Mouse (Mus musculus) heart, postnatal 4 days (tissue): Measurements from ENCODE around the gene Utp20. TPM values are rescaled to one million over a fixed set of nuclear protein-coding genes. Genes with fewer than 3 reads are reported as not detected.
"Not testable (repeated sequence)": the region's sequence is repeated elsewhere in the genome, so short reads cannot be mapped to it uniquely, and the experiment has no call there.

ENCODE experiments used
- DNase-seq: peaks from one replicate; pipeline ENCODE4 v3.0.0; 2021
- total RNA-seq, 2 experiments: library from RNA; stranded (reverse); gene quantifications; 2 replicates each; pipeline ENCODE4 v1.2.3; 2021

Gene Utp20
- total RNA-seq, 2 experiments from 2014 or later: 16.7 to 19.9 TPM

DNA sequence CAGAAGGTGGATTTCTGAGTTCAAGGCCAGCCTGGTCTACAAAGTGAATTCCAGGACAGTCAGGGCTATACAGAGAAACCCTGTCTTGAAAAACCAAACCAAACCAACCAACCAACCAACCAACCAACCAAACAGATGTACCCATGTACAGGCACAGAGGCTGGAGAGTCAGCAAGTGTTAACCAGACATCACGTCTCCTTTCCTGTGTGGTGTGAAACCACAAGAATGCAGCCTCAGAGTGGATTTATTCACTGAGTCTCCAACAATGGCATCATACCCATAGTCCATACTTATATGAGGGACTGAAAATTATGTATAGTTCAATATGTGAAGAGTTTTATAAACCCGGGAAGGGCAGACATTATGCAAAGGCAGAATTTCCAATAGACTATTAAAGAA is 43.5 kb downstream of the Utp20 start:
- DNase-seq: not testable (repeated sequence)

DNA sequence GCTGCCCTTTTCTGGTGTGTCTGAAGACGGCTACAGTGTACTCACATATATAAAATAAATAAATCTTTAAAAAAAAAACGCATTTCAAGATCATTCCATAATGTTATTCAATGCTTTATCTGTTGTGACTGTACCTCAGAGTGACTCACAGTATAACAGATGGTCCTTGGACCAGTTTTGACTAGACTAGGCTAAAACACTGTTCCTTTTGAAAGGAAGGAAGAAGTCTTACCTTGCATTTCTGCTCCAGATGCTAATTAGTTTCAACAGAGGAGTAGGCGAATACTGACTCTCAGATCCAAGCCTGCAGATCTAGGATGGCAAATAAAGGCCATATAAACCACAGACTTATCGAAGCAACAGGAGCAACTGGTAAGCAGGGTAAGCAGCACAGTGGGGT is 45.9 kb downstream of the Utp20 start:
- DNase-seq: no peak

DNA sequence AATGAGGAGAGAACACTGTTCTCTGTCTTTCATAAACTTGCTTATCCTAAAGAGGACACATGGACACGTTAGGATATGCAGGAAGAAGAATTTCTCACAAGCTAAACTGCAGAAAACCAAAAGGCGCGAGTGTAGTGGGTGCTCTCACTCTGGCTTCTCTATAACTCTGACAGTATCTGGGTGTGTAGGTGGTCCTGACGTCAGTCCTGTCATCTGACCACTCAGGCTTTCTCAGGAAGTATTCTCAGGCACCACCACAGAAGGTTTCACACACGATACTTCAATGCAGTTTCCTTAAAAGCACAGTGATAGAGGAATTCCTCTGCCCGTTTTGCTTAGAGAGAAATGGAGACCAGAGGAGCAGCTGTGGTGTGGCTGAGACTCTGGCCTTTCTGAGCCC is 50.4 kb downstream of the Utp20 start:
- no peak for DNase-seq

DNA sequence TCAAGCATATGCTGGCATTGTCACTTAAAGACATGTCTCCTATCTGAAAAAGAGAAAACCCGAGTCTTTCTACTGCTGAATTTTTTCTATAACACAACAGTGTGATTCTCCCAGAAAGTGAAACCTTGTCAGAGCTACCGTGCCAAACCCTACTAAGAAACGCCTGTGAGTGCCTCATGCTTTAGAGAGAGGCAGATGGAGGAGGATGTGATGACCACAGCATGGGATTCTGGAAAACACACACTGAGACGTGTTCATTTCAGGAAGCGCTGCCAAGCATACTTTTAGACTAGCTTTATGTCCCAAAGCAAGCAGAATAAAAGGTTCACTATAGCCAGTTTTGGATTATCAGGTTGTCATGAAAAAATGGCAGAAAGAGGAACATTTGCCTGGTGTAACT is 53.6 kb downstream of the Utp20 start:
- not testable (repeated sequence) for DNase-seq

DNA sequence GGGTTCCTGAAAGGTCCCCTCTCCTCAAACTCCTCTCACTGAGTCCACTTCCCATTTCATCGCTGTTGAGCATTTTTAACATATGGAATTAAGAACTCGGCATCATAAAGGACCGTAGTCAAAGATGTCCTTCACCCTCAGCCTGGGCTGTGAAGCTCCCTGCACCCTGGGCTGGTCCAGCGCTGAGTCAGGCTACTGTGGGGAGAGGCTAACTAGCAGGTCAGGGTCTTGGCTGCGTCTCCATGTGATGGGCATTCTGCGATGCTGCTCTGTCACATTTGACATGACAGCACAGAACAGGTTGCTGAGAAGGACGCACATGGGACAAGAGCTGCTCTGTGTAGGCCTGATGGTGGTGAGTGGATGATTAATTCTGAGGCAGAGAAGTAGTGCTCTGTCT is 56.9 kb downstream of the Utp20 start:
- no peak for DNase-seq

DNA sequence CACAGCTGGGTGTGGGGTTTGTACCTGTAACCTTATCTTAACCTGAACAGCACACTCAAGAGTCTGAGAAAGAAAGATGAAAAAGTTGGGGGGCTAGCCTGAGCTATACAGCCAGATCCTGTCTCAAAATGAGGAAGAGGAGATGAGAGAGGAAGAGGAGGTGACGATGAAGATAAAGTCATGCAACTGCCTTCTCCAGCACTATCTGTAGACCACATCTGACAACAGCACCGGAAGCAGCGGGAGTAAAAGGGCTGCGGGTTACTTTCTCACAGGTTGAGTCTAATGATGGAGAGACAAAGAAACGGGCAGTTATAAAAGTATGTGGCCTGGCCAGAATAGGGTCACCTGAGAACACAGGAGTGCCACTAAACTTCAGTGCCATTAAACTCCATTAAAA is 57.6 kb downstream of the Utp20 start:
- no peak for DNase-seq

DNA sequence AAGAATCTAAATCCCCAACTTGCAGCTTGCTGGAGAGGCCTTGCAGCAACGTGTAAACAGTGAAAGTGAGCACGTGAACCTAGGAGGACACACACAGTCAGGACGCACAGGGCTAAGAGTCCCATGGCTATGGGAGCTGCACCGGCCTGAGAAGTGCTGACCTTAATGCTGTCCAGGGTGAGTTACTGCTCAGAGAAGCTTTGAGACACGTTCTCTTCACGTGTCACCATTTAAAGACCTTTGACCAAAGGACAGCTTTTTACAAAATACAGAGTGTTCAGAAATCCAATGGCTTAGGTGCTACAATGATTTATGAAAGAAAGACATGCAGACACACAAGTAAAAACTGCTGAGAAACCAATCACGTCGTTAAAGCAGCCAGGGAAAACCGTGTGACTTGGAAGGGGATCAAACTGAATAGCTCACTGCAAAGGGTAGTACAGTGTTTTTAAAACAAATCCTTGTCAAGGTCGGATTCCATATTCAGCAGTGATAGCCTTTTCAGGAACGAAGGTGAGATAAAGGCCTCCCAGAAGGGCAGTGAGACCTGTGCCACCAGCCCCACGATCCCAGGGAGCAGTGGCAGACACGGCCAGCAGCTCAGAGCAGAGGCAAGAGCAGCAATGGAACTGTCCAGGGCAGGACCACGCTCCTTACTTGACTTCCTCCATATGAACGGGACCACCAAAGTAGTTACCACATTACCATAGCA is 61.0 kb downstream of the Utp20 start:
- no peak for DNase-seq

DNA sequence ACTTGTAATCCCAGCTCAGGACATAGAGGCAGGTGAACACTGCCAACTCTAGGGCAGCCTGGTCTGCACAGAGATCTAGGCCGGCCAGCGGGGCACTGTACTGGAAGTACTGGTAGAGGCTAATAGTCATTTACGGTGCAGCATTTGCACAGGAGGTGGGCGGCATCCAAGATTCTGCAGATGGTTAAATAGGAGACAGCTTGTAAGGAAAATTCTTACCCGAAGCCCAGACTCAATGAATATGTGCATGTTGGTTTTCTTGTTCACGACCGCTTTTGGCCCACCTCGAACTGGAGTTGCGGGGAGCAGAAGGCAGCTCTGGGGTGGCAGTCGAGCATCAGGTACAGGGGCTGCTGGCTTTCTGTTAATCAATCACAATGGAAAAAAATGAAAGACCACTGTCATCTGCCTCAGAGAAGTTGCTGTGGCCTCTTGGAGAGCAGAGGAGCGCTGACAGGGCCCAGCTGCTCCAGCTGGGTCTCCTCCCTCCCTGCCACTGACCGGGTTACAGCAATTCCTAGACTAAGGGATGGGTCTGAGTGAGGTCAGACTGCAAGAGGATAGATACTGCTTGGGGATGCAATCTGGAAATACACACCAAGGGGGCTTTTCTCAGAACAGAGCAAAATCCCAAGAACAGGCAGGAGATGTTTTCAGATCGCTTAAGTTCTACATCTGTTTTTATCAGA is 64.9 kb downstream of the Utp20 start:
- no peak for DNase-seq

DNA sequence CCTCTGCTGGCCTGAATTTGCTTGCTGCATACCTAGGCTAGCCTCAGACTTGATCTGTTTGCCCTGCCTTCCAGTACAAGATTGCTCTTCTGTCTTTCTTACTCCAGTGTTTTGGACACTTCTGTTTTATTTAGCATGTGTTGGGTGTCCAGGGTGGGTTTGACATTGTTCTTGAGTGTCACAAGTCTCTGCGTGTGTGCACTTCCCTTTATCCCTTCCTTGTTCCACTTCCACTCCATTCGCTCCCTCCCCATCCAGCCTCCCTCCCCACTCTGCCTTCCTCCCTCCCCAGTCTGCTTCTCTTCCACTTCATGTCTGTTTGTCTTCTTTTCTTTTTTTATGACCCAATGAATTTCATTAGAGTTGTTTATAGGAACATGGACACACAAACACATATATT is 85.2 kb downstream of the Utp20 start:
- DNase-seq: no peak

DNA sequence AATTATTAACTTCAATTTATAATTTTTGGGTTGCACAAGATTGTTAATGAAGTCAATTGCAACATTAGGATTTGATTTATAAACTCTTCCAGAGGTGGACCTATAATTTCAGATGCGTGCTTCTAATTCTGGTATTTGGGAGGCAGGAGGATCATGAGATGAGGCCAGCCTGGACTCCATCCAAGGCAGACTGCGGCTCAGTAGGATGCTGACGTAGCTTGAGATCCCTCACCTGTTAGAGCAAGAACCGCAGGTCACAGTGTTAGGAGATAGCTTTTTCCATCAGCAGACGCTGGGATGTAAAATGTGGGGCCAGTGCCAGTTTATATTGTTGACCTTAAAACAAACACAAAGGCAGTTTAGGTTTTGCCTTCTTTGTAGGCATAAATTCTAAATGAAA is 85.8 kb downstream of the Utp20 start:
- DNase-seq: no peak

DNA sequence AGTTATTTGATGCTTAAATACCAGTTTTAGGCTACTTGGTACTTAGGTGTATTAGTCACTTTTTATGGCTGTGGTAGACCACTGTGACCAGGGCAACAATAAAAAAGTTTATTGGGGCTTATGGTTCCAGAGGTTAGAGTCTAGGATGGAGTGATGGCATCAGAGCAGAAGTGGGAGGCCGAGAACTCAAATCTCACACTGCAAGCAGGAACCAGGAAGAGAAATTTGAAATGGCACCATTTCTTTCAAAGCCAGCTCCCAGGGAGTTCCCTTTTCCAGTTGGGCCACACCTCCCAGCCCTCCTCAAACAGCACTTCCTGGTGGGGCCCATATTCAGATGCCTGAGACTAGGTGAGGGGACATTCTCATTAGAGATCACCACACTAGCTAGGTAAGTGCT is 86.8 kb downstream of the Utp20 start:
- no peak for DNase-seq

DNA sequence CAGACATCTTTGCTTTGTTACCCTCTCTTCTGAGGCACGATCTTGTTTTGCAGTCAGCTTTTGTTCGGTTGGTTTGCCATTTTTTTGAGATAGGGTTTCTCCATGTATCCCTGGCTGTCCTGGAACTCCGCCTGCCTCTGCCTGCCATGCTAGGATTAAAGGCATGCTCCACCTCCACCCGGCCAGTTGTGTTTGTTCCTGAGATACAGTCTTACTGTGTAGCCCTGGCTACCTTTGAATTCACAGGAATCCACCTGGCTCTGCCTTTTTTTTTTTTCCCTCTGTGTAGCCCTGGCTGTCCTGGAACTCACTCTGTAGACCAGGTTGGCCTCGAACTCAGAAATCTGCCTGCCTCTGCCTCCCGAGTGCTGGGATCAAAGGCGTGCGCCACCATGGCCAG is 87.5 kb downstream of the Utp20 start:
- not testable (repeated sequence) for DNase-seq

DNA sequence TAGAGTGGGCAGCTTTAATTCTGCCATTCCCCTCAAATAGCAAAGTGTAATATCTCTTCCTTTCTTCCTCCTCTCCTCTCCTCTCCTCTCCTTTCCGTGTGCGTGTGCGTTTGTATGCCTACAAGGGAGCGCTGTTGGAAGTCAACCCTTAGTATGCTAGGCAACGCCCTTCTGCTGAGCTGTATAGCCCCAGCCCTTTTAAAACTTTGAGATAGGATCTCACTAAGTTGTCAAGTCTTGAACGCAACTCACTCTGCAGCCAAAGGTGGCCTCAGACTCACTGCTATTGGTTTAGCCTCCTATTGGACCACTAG is 94.3 kb downstream of the Utp20 start:
- DNase-seq: no peak

DNA sequence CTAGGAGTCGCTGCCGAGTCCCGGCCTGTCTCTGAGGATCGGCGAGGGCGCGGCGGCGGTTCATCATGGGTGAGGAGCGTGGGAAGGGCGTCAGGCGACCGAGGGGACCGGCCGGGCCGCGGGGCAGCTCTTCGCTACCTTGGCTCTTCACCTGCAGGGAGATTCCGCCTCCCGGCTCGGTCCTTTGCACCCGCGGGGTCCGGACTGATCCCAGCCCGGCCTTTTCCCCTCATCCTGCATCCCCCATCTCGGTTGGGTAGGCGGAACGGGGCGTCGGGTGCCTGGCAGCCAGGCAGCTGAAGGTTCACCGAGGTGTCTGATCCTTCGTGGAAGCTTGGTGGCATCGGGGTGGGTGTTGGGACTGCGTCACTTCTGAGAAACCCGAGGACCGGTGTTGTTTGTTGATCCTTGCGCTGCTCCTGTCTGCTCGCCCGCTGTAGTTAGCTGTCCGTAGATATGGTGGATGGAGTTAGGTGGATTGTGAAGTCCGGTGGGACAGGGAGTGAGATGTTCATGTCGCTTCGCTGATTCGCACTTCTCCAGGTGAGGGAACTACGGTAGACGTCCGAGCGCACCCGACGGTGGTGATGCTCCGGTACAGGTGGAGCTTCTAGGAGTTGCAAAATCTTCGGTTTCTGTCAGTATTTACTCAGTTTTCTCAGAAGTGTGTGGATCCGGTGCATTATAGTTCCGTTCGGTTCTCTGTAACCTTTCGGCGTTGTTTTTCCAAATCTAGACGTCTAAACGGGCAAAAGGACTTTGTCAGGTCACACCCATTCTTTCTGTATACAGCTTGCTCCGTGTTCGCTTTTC is 94.9 kb downstream of the Utp20 start:
- DNase-seq: no peak

DNA sequence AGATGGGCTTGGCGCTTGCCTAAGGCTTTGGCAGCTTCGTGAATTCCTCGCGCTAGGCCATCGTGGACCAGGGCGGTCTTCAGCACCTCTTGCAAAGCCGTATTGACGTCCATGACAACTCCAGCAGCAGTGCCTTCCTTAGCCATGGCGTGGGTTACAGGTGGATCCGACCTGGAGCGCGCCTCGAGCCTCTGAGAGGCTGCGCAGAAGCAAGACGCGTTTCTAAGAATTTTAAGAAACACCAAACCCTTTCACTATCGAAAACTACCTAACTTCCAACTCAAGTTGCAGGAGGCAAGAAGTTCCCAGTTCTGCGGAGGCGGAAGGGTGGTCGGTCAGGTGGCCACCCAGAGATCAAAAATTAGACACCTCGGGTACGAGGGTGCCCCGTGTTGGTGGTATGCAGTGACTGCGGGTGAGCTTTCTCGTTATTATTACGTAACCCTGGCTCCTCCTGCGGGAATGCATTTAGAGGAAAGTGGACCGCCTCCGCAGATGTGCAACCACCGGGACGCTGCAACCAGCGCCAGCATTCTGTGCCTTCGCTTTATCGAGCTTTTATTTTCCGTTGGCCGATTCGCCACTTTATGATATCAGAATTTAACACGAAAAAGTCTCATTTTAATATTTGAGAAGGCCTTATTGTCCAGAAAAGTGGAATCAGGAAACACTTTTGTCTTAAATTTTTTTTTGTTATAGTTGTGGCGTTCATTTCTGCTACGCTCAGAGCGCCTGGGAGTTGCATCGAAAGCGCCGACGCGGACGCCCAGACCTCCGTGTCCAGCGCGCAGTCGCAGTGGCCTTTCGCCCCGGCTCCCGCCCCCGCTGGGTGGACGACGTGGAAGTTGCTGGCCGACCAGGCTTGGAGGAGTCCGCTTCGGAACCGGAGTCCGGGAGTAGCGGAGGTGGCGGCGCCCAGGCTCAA is 95.8 kb downstream of the Utp20 start, which contains the start of gene Arl1:
Gene Arl1, plus strand, starts transcription at position 288 of the 925 bp plus-strand sequence.
- DNase-seq: peak; percentile 96

DNA sequence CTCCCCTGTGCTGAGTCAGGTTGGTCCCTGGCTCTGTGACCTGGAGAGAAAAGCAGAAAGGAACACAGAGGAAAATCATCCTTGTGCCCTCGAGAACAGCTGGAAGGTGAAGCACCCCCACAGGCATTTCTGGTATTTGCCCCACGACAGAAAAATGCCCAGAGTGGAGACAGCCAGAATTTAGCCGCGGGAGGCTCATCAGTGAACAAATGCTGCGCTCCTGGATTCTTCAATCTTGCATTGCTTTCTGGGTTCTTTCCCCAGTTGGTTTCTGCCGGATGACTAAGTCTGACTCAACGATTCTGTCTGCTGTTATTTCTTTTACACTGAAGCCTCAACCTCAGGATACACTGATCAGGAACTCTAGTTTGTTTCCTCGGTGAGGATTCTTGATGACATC is 98.4 kb downstream of the Utp20 start:
- DNase-seq: no peak

DNA sequence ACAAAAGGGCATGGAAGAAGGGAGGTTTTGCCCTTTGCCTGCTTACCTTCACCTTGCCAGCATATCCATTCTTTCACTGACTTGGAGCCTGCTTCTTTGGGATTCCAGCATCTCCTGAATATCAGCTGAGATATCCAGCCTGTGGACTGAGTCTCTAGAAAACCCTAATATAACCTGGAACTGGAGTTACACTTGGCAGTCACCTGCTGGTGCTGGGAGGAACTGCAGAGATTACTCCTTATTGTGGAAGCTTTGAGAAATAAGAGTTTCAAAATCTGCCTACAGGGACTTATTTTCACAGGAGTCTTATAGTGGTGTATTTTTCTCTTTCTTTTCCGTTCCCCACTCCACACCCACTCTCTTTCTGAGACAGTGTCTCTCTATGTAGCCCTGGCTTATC is 99.5 kb downstream of the Utp20 start:
- peak; percentile 52 for DNase-seq

DNA sequence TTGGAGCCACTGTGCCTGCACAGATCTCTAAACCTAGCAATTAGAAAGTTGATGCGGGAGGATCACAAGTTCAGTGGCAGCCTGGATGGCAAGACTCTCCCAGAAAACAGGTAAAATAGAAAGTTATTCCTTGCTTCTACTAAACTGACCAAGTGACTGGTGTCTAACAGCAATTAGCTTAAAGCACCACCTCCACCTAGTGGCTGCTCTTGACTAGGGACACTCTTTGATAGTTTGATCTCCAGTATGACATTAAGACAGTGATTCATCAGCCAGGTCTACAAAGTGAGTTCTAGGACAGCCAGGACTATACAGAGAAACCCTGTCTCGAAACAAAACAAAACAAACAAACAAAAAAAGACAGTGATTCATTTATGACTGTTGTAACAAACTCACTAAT is 101.3 kb downstream of the Utp20 start:
- peak; percentile 21 for DNase-seq

DNA sequence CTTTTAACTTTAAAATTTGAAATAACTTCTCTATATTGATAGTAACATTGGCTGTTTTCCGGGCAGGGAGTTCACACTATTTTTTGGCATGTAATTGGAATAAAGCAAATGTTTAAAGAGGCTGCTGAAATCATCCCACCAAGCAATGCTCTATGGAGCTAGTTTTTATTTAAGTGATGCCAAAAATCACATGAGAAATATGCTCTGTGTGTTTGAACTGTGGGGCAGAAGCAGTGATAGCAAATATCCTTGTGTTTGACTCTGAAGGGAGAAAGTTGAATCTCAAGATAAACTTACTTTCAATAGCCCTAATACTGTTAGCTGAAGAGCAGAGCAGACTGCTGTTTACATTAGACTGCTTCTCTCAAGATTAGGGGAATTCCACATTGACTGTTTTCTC is 107.0 kb downstream of the Utp20 start:
- DNase-seq: no peak

DNA sequence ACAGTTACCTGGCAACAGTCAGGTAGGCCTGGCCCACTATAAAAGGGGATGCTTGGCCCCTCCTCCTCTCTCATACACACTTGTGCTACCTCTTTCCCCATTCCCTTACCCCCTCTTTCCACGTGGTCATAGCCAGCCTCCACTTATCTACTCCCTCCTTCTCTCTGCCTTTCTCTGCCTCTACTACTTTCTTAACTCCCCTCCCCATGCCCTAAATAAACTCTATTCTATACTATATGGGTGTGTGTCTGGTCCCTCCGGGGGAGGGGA is 108.9 kb downstream of the Utp20 start:
- DNase-seq: no peak

DNA sequence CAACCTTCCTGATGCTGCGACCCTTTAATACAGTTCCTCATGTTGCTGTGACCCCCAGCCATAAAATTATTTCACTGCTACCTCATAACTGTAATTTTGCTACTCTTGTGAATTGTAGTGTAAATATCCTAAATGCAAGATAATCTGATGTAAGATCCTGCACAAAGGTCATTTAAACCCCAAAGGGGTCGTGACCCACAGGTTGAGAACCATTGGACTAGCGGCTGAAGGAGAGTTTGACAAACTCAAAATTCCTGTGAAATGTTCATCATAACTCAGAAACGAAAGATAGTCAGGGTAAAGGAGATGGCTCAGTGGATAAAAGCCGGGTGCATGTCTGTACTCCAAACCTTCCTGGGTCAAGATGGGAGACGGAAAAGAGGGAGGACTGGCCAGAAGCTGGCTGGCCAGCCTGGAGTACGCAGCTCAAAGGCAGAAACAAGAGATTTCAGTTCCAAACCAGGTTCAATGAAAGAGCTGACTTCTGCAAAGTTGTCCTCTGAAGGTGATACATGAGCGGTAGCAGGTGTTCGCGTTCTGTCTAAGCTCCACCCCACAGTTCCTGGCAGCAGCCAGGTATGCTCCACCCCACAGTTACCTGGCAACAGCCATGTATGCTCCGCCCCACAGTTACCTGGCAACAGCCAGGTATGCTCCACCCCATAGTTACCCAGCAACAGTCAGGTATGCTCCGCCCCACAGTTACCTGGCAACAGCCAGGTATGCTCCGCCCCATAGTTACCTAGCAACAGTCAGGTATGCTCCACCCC is 109.4 kb downstream of the Utp20 start:
- no peak for DNase-seq

DNA sequence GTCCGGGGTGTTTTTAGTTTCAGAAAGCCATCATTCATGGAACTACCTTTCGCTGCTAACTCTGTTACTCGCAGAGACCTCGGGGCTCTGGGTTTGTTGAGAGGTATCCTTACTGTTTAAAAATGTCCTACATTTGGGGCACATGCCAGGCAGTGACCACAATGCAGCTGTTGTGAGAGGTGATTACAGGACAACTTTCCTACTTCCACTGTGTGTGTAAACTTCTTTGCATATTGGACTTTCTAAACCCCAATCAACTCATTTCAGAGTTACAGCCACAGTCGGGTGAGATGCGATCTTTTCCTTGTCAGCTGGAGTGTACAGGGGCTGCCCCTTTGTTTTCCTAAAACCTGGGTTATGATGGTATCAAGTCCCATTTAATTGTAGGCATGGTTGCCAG is 111.0 kb downstream of the Utp20 start:
- no peak for DNase-seq
